Mouse (Mus musculus): Measurements from ENCODE around the gene Trip6. TPM values are rescaled to one million over a fixed set of nuclear protein-coding genes. Genes with fewer than 3 reads are reported as not detected.
A peak's percentile ranks its signal among the peaks of the same experiment; 100 is the strongest.
"Not testable (repeated sequence)": the region's sequence is repeated elsewhere in the genome, so short reads cannot be mapped to it uniquely, and the experiment has no call there.

Trip6 gene
- polyA plus RNA-seq, 1 experiment from 2014 or later = 12.2 TPM

DNA sequence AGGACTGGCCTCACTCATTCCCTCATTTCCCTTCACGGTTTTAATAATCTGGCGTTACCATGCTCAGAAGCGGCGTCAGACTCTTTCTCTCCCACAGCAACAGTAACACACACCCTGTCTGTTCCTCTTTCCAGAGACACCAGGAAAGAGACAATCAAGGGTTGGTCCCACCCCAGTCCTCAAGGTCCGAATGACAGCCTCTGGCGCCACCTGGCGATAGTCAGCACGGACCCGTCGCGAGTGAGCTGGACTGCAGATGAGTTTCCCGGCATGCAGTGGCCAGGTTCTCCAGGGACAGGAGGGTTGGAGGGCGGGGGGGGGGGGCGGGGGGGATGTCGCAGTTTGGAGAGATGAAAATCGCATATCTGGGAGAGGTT lies 27.6 kb downstream of the Trip6 start:
- under 1% methylated on average over 14 of the region's 16 CpGs for WGBS
- H3K27ac ChIP-seq = peak overlapping the region; percentile 77
- H3K9ac ChIP-seq = peak overlapping the region; percentile 68

DNA sequence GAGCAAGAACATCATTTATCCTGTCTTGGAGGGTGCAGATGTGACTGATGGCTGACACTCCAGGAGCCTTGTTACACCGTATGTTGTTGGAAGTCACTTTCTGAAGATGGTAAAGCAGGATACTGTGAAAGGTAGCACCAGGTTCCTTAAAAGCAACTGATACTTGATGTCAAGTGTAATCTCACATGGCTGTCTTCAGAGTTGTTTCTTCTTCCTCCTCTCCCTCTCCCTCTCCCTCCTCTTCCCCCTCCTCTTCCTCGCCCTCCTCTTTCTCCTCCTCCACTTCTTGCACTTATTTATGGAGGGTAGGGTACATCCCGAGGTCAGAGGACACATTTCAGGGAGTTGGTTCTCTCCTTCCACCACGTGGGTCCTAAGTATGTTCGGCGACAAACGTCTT lies 28.2 kb downstream of the Trip6 start:
- ATAC-seq (ENCODE audit: low FRiP score) (no peak), DNase-seq (ENCODE audit: low spot score) (no peak)
- WGBS = 56% methylated on average over 7 of the region's 7 CpGs
- Histone ChIP-seq H3K9ac (peak overlapping the region; percentile 68), H3K4me3 (replicated peaks; ENCODE audit: low read length) (no peak overlapping the region), H3K4me1 (replicated peaks; ENCODE audit: control insufficient read depth, insufficient read depth, low read length) (peaks cover 23% of the 10 kb centered on the region), H3K27me3 (ENCODE audit: control insufficient read depth, insufficient read depth, low read length) (peaks cover 28% of the 10 kb centered on the region), H3K9me3 (ENCODE audit: control insufficient read depth, low read length) (no peaks in the 10 kb centered on the region), H3K4me2 (replicated peaks) (peak overlapping the region; percentile 97), H3K27ac (peak overlapping the region; percentile 77), H3K36me3 (replicated peaks; ENCODE audit: control insufficient read depth, insufficient read depth) (no peaks in the 10 kb centered on the region)

More for the DNA sequence above, 27.6 kb downstream of the Trip6 start:
- peak overlapping the region; percentile 97 for H3K4me2 ChIP-seq (replicated peaks)
- peak overlapping the region; percentile 51 for H3K4me3 ChIP-seq (replicated peaks; ENCODE audit: low read length)
- H3K27me3 ChIP-seq (ENCODE audit: control insufficient read depth, insufficient read depth, low read length) = peaks cover 32% of the 10 kb centered on the region
- DNase-seq (ENCODE audit: low spot score) (peak; percentile 89), ATAC-seq (ENCODE audit: low FRiP score) (peak; percentile 81)
- no peaks in the 10 kb centered on the region for H3K36me3 ChIP-seq (replicated peaks; ENCODE audit: control insufficient read depth, insufficient read depth)
- H3K9me3 ChIP-seq (ENCODE audit: control insufficient read depth, low read length) = no peaks in the 10 kb centered on the region
- peaks cover 23% of the 10 kb centered on the region for H3K4me1 ChIP-seq (replicated peaks; ENCODE audit: control insufficient read depth, insufficient read depth, low read length)

DNA sequence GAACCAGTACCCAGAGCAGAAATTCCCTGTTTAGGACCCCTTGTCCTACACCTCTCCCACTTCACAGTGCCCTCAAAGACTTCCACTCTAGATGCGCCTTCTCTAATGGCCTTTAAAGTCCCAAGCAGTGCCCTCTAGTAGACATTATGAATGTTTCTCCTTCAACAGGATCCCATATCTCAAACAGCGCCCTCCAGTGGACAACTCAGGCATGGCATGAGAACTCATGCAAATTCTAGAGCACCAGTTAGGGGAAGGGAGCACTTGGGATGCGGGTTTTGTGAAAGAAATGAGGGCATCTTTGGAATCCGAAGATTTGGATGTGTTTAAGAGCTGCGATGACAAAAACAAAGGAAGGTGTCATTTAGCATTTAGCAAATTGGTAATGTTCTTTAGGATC lies 29.2 kb downstream of the Trip6 start:
- Histone ChIP-seq H3K4me1 (replicated peaks; ENCODE audit: control insufficient read depth, insufficient read depth, low read length) (peaks cover 23% of the 10 kb centered on the region), H3K4me3 (replicated peaks; ENCODE audit: low read length) (no peak overlapping the region), H3K9ac (no peak overlapping the region), H3K4me2 (replicated peaks) (no peak overlapping the region), H3K27me3 (ENCODE audit: control insufficient read depth, insufficient read depth, low read length) (peaks cover 19% of the 10 kb centered on the region), H3K36me3 (replicated peaks; ENCODE audit: control insufficient read depth, insufficient read depth) (no peaks in the 10 kb centered on the region), H3K27ac (no peak overlapping the region), H3K9me3 (ENCODE audit: control insufficient read depth, low read length) (no peaks in the 10 kb centered on the region)
- 69% methylated on average over 5 of the region's 5 CpGs for WGBS
- no peak for ATAC-seq (ENCODE audit: low FRiP score)
- DNase-seq (ENCODE audit: low spot score) = peak; percentile 44

DNA sequence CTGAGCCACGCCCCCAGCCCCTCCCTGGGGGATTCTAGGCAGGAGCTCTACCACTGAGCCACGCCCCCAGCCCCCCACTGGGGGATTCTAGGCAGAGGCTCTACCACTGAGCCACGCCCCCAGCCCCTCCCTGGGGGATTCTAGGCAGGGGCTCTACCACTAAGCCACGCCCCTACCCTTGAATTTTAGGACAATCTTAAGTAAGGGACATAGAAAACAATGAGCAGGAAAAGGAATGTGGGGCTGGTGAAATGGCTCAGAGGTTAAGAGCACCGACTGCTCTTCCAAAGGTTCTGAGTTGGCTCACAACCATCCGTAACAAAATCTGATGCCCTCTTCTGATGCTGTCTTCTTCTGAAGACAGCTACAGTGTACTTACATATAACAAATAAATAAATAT lies 29.8 kb downstream of the Trip6 start:
- H3K9me3 ChIP-seq (ENCODE audit: control insufficient read depth, low read length); H3K27ac ChIP-seq; H3K4me3 ChIP-seq (replicated peaks; ENCODE audit: low read length); ATAC-seq (ENCODE audit: low FRiP score); H3K36me3 ChIP-seq (replicated peaks; ENCODE audit: control insufficient read depth, insufficient read depth); DNase-seq (ENCODE audit: low spot score); H3K9ac ChIP-seq; H3K4me2 ChIP-seq (replicated peaks): not testable (repeated sequence)
- H3K27me3 ChIP-seq (ENCODE audit: control insufficient read depth, insufficient read depth, low read length) = peaks cover 12% of the 10 kb centered on the region
- 87% methylated on average over 5 of the region's 6 CpGs for WGBS
- peaks cover 21% of the 10 kb centered on the region for H3K4me1 ChIP-seq (replicated peaks; ENCODE audit: control insufficient read depth, insufficient read depth, low read length)

DNA sequence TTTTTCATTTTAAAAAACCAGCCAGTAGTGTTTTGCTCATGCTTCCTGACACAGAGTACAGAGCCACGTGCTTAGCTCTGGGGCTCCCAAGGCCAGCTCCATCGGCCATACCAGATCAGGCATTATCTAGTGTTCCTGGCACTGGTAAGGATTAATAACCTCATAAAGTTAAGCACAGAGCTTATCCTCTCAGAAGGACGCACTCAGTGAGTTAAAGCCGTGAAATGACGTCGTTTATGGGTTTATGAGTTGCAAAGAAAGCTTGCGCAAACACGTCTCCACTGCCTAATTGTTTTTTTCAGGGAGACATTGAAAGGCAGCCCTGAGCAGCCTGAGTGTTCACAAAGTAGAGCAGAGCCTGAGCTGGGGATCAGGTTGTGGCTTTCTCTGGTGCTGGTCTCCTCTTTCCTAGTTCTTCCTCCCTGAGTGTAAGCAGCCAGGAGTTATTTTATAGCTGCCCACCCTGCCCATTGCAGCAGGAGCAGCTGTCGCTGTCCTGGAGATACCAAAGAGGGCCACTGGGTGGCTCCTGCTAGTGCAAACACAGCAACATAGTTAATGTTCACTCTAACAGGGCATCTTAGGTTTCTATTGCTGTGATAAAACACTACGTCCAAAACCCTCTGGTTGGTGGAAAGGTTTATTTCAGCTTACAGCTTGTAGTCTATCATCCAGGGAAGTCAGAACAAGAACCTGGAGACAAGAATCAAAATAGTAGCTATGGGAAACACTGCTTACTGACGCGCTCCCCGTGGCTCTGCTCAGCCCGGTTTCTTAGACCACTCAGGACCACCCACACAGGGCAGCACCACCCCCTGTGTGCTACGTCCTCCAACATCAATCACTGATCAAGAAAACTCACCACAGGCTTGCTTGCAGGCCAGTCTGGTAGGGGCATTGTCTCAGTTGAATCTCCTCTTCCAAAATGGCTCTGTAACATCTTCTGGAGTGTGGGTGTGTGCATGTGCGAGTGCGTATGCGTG lies 36.6 kb downstream of the Trip6 start:
- Histone ChIP-seq H3K27ac (no peak overlapping the region), H3K4me1 (replicated peaks; ENCODE audit: control insufficient read depth, insufficient read depth, low read length) (no peaks in the 10 kb centered on the region), H3K9me3 (ENCODE audit: control insufficient read depth, low read length) (no peaks in the 10 kb centered on the region), H3K4me3 (replicated peaks; ENCODE audit: low read length) (no peak overlapping the region), H3K9ac (no peak overlapping the region), H3K36me3 (replicated peaks; ENCODE audit: control insufficient read depth, insufficient read depth) (no peaks in the 10 kb centered on the region), H3K27me3 (ENCODE audit: control insufficient read depth, insufficient read depth, low read length) (no peaks in the 10 kb centered on the region), H3K4me2 (replicated peaks) (peak overlapping the region; percentile 15)
- ATAC-seq (ENCODE audit: low FRiP score) = peak; percentile 62; the same call in 1 of the 2 replicates
- 49% methylated on average over 18 of the region's 18 CpGs for WGBS
- peak; percentile 72 for DNase-seq (ENCODE audit: low spot score)

DNA sequence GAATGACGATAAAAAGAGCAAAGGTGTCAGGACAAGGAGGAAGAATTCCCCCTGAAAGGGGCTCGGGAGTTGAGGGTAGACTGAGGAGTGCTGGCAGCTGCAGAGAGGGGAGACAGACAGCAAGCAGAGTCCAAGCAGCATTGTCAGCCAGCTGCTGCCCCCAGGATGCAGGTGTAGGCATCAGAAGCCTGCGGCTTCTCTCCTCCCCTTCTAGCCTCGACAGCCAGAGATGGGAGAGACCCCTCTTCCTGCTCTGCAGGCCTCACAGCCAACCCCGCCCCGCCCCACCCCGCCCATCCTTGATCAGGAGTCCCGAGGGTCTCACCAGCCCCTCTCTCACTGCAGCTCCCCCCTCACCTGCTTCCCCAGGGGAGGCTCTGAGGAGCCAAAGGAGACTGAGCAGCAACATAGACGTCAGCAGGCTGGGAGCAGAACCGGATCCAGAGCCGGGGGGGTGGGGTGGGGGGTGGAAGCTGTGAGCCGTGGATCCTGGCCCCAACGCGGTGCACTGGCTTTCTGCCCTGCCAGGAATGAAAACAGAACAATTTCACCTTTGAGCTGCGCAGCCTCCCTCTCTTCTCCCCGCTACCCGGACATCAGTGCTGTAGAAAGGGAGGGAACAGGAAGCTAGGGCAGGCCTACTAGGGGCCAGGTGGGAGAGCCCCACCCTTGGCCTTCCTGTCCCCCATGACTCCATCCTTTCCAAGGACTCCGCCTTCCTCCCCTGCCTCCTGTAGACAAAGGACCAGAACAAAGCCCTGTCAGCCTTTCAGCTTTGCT lies 45.9 kb downstream of the Trip6 start:
- Histone ChIP-seq H3K9ac (no peak overlapping the region), H3K4me3 (replicated peaks; ENCODE audit: low read length) (no peak overlapping the region), H3K4me1 (replicated peaks; ENCODE audit: control insufficient read depth, insufficient read depth, low read length) (peaks cover 6% of the 10 kb centered on the region; the same call in 1 of the 2 replicates), H3K4me2 (replicated peaks) (peak overlapping the region; percentile 15; the same call in 1 of the 2 replicates), H3K27ac (no peak overlapping the region), H3K36me3 (replicated peaks; ENCODE audit: control insufficient read depth, insufficient read depth) (no peaks in the 10 kb centered on the region), H3K9me3 (ENCODE audit: control insufficient read depth, low read length) (no peaks in the 10 kb centered on the region), H3K27me3 (ENCODE audit: control insufficient read depth, insufficient read depth, low read length) (no peaks in the 10 kb centered on the region)
- ATAC-seq (ENCODE audit: low FRiP score) (no peak), DNase-seq (ENCODE audit: low spot score) (no peak)
- WGBS = 33% methylated on average over 15 of the region's 18 CpGs

DNA sequence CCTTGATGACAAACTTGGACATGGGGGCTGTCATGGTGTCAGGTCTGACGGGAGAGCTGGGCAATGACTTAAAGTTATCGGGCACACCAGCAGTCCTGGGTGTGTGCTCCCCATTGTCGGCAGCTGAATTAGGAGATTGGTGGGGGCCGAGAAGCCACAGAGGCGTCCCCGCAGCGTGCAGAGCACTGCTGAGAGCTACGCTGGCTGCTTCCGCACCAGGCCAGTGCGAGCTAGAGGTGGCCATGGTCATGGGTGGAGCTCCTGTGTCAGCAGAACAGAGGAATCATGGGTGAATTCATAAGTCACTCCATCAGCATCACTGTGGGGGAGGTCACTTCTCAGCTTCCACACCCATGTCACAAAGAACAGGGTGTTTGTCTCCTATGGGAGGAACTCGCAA lies 49.4 kb downstream of the Trip6 start:
- no peak overlapping the region for H3K4me3 ChIP-seq (replicated peaks; ENCODE audit: low read length)
- H3K4me2 ChIP-seq (replicated peaks) = no peak overlapping the region
- DNase-seq (ENCODE audit: low spot score) (no peak), ATAC-seq (ENCODE audit: low FRiP score) (no peak)
- H3K27ac ChIP-seq = no peak overlapping the region
- peaks cover 6% of the 10 kb centered on the region; the same call in 1 of the 2 replicates for H3K4me1 ChIP-seq (replicated peaks; ENCODE audit: control insufficient read depth, insufficient read depth, low read length)
- no peak overlapping the region for H3K9ac ChIP-seq
- H3K36me3 ChIP-seq (replicated peaks; ENCODE audit: control insufficient read depth, insufficient read depth) = no peaks in the 10 kb centered on the region
- WGBS = 96% methylated on average over 11 of the region's 11 CpGs
- no peaks in the 10 kb centered on the region for H3K27me3 ChIP-seq (ENCODE audit: control insufficient read depth, insufficient read depth, low read length)
- no peaks in the 10 kb centered on the region for H3K9me3 ChIP-seq (ENCODE audit: control insufficient read depth, low read length)

DNA sequence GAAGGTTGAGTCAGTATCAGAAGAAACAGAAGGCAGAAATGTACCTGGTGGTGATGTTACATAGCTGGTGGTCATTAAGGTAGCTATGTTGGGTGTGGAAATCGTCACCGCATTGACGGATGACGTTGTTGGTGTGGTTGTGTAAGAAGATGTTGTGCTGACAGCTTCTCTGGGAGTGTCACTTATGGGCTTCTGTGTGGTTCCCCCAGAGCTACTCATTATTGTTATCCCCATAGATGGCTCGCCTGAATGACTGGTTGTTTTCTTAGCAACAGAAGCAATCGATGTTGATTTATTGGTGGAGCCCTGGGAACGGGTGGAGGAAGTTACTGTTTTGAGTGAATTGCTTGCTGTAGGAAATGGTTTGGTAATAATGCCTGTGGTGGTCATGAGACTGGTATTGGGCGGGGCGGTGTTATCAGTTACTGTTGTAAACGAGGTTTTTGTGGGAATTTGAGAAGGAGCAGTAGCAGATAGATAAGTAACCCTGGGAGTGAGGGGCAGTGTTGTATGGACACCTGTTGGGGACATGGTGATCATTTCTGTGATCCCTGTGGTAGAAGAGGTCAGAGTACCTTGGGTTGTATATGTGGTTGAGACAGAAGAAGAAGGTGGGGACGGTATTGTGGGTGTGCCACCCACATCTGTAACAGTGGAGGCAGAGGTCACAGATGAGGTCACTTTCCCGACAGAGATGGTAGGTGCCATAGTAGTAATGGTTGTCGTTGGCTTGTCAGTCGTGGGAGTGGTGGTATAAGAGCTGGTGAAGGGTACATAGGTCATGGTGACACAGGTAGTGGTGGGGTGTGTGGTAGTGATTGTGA lies 50.1 kb downstream of the Trip6 start:
- Histone ChIP-seq H3K4me1 (replicated peaks; ENCODE audit: control insufficient read depth, insufficient read depth, low read length) (peaks cover 6% of the 10 kb centered on the region; the same call in 1 of the 2 replicates), H3K9ac (no peak overlapping the region), H3K36me3 (replicated peaks; ENCODE audit: control insufficient read depth, insufficient read depth) (no peaks in the 10 kb centered on the region), H3K27ac (no peak overlapping the region), H3K27me3 (ENCODE audit: control insufficient read depth, insufficient read depth, low read length) (no peaks in the 10 kb centered on the region), H3K9me3 (ENCODE audit: control insufficient read depth, low read length) (no peaks in the 10 kb centered on the region), H3K4me3 (replicated peaks; ENCODE audit: low read length) (no peak overlapping the region), H3K4me2 (replicated peaks) (no peak overlapping the region)
- no peak for DNase-seq (ENCODE audit: low spot score)
- WGBS = 89% methylated on average over 14 of the region's 14 CpGs
- ATAC-seq (ENCODE audit: low FRiP score) = no peak
